Mouse (Mus musculus) neural tube, embryonic 15.5 days (tissue): Measurements from ENCODE around the gene Ganab. TPM values are rescaled to one million over a fixed set of nuclear protein-coding genes. Genes with fewer than 3 reads are reported as not detected.

ENCODE experiments used
- ATAC-seq: fragments of 200-750 bp; cut with Nextera tagmentation; 2 replicates; pipeline ENCODE4 v1.8.0; 2017; ENCODE audit warnings: mild to moderate bottlenecking, moderate TSS enrichment, moderate library complexity; ENCODE audit not compliant: low FRiP score
- H3K27ac ChIP-seq: fragments of 300-500 bp; sonication (generic); replicated peaks from 2 replicates; pipeline ENCODE4 v1.5.1; 2015; ENCODE audit warnings: mild to moderate bottlenecking, inconsistent platforms
- H3K27me3 ChIP-seq: fragments of 300-500 bp; sonication (generic); replicated peaks from 2 replicates; pipeline ENCODE4 v1.6.1; 2015; ENCODE audit warnings: inconsistent platforms
- H3K36me3 ChIP-seq: fragments of 300-500 bp; sonication (generic); 2 replicates; pipeline ENCODE4 v1.6.1; 2015; ENCODE audit warnings: inconsistent platforms
- H3K4me1 ChIP-seq: fragments of 300-500 bp; sonication (generic); 2 replicates; pipeline ENCODE4 v1.6.1; 2015; ENCODE audit warnings: inconsistent platforms
- H3K4me2 ChIP-seq: fragments of 300-500 bp; sonication (generic); 2 replicates; pipeline ENCODE4 v1.6.1; 2015; ENCODE audit warnings: inconsistent platforms, mild to moderate bottlenecking, moderate library complexity
- H3K4me3 ChIP-seq: fragments of 300-500 bp; sonication (generic); replicated peaks from 2 replicates; pipeline ENCODE4 v1.5.1; 2015; ENCODE audit warnings: mild to moderate bottlenecking, inconsistent platforms
- H3K9ac ChIP-seq: fragments of 300-500 bp; sonication (generic); replicated peaks from 2 replicates; pipeline ENCODE4 v1.6.1; 2015; ENCODE audit warnings: mild to moderate bottlenecking, inconsistent platforms
- H3K9me3 ChIP-seq: fragments of 300-500 bp; sonication (generic); replicated peaks from 2 replicates; pipeline ENCODE4 v1.6.1; 2016; ENCODE audit warnings: inconsistent platforms
- WGBS: fragments of 180-500 bp; shearing (Covaris S2); methylation state at CpG from one replicate; pipeline ENCODE4 v1.1.7; 2015; ENCODE audit warnings: mixed read lengths; 5-methylcytosine and 5-hydroxymethylcytosine counted together
- polyA plus RNA-seq: library from polyadenylated mRNA; unstranded; fragments of >200 nt; fragmentation: Nextera tagmentation; extraction: Ambion mirVana; gene quantifications from 2 replicates; pipeline ENCODE4 v1.2.1, GENCODE M21; 2015

Ganab gene
- polyA plus RNA-seq, 1 experiment from 2014 or later, result 75.4 TPM

DNA sequence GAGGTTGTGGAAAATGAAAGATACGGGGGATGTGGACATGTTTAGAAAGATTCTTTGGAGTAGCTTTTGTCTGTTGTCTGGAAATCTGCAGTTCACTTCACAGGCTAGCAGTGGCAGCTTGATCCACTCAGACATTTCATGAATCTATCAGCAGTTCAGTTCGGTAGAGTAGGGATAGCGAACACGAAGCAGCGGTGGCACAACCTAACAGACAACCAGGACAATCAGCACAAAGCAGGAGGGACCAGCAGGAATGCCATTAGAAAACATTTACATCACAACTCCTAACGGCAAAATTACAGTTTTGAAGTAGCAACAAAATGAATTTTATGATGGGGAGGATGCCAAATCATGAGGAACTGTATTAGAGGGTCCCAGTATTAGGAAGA lies 21.8 kb downstream of the Ganab start:
- Histone ChIP-seq H3K4me3 (peak overlapping the region; percentile 66), H3K27me3 (no peaks in the 10 kb centered on the region), H3K4me2 (peak overlapping the region; percentile 67), H3K27ac (peak overlapping the region; percentile 90), H3K9ac (peak overlapping the region; percentile 64), H3K9me3 (no peaks in the 10 kb centered on the region), H3K36me3 (peaks cover 30% of the 10 kb centered on the region), H3K4me1 (peaks cover 18% of the 10 kb centered on the region)
- ATAC-seq, result 0 out of 2 replicates have a peak, but pooled peaks have one; percentile 2
- 51% methylated on average over 6 of the region's 6 CpGs for WGBS

- no peaks in the 10 kb centered on the region for H3K9me3 ChIP-seq
- H3K4me1 ChIP-seq, result peaks cover 18% of the 10 kb centered on the region
- peak within 1 kb of the TSS; percentile 66 for H3K4me3 ChIP-seq
- peak within 1 kb of the TSS; percentile 64 for H3K9ac ChIP-seq
- no peaks in the 10 kb centered on the region for H3K27me3 ChIP-seq
- peak within 1 kb of the TSS; percentile 90 for H3K27ac ChIP-seq
- peak within 1 kb of the TSS; percentile 67 for H3K4me2 ChIP-seq
- peaks cover 25% of the 10 kb centered on the region for H3K36me3 ChIP-seq
- ATAC-seq, result peak; percentile 97
- WGBS, result 1% methylated on average over 50 of the region's 50 CpGs
Measured at GRCm38 (mm10) chr19:8920073-8920736, 22.3 kb downstream of the Ganab start, which contains the start of gene B3gat3. TSS of gene B3gat3 (plus strand) at chr19:8920374.

DNA sequence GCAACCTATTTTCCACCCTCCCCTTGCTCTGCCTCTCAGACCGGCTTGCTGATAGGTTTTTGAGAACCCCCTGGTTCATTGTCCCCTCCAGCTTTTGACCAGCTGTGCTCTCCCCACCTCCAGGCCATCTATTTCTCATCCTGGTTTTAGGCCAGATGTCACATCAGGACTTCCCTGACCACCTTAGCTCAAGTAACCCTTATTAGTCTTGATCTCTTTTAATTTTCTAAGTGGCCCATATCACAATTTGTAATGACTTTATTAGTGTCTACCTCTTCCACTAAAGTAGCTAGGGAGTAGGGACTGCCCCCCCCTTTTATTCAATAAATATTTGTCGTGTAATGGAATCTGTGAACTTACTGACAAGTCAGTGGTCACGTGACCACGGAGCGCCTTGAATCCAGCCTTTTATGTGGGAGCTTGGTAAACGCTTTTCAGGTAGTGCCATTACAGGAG lies 23.0 kb downstream of the Ganab start:
- ATAC-seq, result 0 out of 2 replicates have a peak, but pooled peaks have one; percentile 17
- 1% methylated on average over 6 of the region's 6 CpGs for WGBS
- Histone ChIP-seq H3K27ac (peak overlapping the region; percentile 90), H3K4me1 (peaks cover 18% of the 10 kb centered on the region), H3K9ac (peak overlapping the region; percentile 64), H3K36me3 (peaks cover 24% of the 10 kb centered on the region), H3K4me3 (peak overlapping the region; percentile 66), H3K9me3 (no peaks in the 10 kb centered on the region), H3K4me2 (peak overlapping the region; percentile 67), H3K27me3 (no peaks in the 10 kb centered on the region)

GRCm38 (mm10) chr19:8921741-8922140 lies 23.9 kb downstream of the Ganab start:
- H3K4me2 ChIP-seq, result peak overlapping the region; percentile 67
- WGBS, result 87% methylated on average over 9 of the region's 9 CpGs
- H3K36me3 ChIP-seq, result peaks cover 22% of the 10 kb centered on the region
- H3K9me3 ChIP-seq, result no peaks in the 10 kb centered on the region
- H3K4me3 ChIP-seq, result peak overlapping the region; percentile 66; the same call in 1 of the 2 replicates
- H3K27me3 ChIP-seq, result no peaks in the 10 kb centered on the region
- ATAC-seq, result no peak
- H3K27ac ChIP-seq, result no peak overlapping the region
- peaks cover 18% of the 10 kb centered on the region for H3K4me1 ChIP-seq
- no peak overlapping the region for H3K9ac ChIP-seq

GRCm38 (mm10) chr19:8926766-8927165 lies 28.9 kb downstream of the Ganab start:
- no peak overlapping the region for H3K4me2 ChIP-seq
- 95% methylated on average over 2 of the region's 2 CpGs for WGBS
- H3K4me1 ChIP-seq, result peaks cover 26% of the 10 kb centered on the region
- H3K9ac ChIP-seq, result no peak overlapping the region
- H3K9me3 ChIP-seq, result no peaks in the 10 kb centered on the region
- no peak for ATAC-seq
- H3K27me3 ChIP-seq, result no peaks in the 10 kb centered on the region
- H3K27ac ChIP-seq, result no peak overlapping the region
- H3K36me3 ChIP-seq, result peaks cover 31% of the 10 kb centered on the region
- H3K4me3 ChIP-seq, result no peak overlapping the region

DNA sequence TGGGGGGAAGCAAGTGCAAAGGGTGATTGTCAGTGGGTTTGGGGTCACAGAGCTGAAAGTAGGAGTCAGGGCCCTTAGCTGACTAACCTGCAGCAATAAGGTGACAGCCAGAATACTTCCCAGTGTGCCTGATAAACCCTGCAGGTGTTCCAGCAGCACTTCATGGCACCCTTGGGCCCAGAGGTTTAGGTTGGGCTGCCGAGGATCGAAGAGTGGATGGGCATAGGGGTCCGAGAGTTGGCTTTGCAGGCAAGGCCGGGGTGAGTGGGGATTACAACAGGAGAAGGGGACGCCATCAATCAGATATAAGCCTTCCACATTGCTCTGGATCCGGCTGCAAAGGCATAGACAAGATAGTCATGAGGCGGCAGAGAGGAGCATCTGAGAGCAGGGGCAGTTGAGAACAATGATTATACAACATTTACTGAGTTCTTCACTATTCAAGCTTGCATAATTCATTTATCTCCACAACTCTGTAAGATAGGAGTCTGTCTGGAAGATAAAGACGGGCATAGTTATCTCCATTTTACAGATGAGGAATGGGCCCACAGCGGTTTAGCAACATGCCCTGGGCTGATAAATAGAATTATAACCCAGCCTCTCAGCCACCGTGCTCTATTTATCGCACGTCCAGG lies 30.1 kb downstream of the Ganab start:
- Histone ChIP-seq H3K4me2 (no peak overlapping the region), H3K9me3 (no peaks in the 10 kb centered on the region), H3K36me3 (peaks cover 27% of the 10 kb centered on the region), H3K4me1 (peaks cover 24% of the 10 kb centered on the region), H3K27ac (no peak overlapping the region), H3K9ac (0 out of 2 replicates have a peak overlapping the region, but pooled peaks have one; percentile 3), H3K4me3 (no peak overlapping the region), H3K27me3 (no peaks in the 10 kb centered on the region)
- ATAC-seq, result no peak
- 90% methylated on average over 12 of the region's 12 CpGs for WGBS

- no peaks in the 10 kb centered on the region for H3K27me3 ChIP-seq
- ATAC-seq, result no peak; the same call in 1 of the 2 replicates
- peak overlapping the region; percentile 52 for H3K4me3 ChIP-seq
- H3K4me1 ChIP-seq, result peaks cover 24% of the 10 kb centered on the region
- H3K27ac ChIP-seq, result no peak overlapping the region; the same call in 1 of the 2 replicates
- peak overlapping the region; percentile 72 for H3K4me2 ChIP-seq
- WGBS, result 15% methylated on average over 16 of the region's 16 CpGs
- H3K9me3 ChIP-seq, result no peaks in the 10 kb centered on the region
- H3K36me3 ChIP-seq, result peaks cover 22% of the 10 kb centered on the region
- H3K9ac ChIP-seq, result peak overlapping the region; percentile 50
Measured at GRCm38 (mm10) chr19:8928689-8929223, 30.9 kb downstream of the Ganab start.

DNA sequence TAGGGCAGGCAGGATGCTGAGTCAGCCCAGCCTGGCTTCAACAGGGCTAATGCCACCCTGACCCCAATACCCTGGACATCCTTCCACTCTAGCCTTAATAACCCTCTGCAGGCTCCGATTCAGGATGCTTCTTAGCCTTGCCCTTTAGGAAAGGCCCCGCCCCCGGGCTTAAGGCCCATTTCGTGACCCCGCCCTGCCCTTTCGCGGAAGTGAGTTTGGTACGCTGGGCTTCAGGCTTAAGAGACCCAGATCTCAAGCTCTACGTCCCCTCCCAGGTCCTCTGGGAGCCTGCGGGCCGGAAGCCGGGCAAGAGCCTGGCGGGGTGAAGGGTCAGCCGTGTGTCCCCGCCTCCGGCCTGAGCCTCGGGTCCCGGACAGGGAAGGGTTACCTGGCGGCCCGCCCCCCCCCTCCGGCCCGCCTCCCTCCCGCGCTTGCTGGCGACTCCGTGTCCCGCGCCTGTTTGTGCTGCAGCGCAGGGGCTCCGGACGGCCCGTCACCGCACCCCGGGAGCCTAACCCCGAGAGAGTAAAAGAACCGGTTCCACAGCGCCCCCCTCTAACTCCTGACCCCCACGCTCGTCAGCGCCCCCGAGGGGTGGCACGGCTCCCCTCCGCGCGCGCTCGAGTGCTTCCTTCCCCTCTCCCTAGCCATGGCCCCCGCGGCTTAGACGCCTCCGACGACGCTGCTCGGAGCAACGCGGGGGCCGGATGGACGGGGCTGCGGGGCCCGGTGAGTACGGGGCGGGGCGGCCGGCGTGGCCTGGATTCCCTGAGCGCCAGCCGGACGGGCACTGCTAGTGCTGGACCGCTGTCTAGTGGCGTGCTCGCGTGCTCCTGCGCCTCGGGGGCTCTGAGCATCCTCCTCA lies 31.6 kb downstream of the Ganab start, which contains the start of the genes Rom1 and Eml3:
Gene Rom1 (minus strand): TSS at position 133 of the 865 bp plus-strand sequence.
Gene Eml3 (plus strand): TSS at position 329 of the 865 bp plus-strand sequence.
- under 1% methylated on average over 58 of the region's 74 CpGs for WGBS
- H3K36me3 ChIP-seq, result peaks cover 22% of the 10 kb centered on the region
- H3K4me2 ChIP-seq, result peak within 1 kb of the TSS; percentile 72
- peaks cover 24% of the 10 kb centered on the region for H3K4me1 ChIP-seq
- H3K9me3 ChIP-seq, result no peaks in the 10 kb centered on the region
- peak within 1 kb of the TSS; percentile 60; the same call in 1 of the 2 replicates for H3K27ac ChIP-seq
- H3K9ac ChIP-seq, result peak within 1 kb of the TSS; percentile 50
- H3K4me3 ChIP-seq, result peak within 1 kb of the TSS; percentile 52
- ATAC-seq, result peak; percentile 64
- H3K27me3 ChIP-seq, result no peaks in the 10 kb centered on the region

- peak overlapping the region; percentile 52 for H3K4me3 ChIP-seq
- peak overlapping the region; percentile 72 for H3K4me2 ChIP-seq
- 11% methylated on average over 11 of the region's 11 CpGs for WGBS
- H3K27me3 ChIP-seq, result no peaks in the 10 kb centered on the region
- ATAC-seq, result no peak
- H3K4me1 ChIP-seq, result peaks cover 24% of the 10 kb centered on the region
- H3K9ac ChIP-seq, result peak overlapping the region; percentile 50
- no peaks in the 10 kb centered on the region for H3K9me3 ChIP-seq
- H3K36me3 ChIP-seq, result peaks cover 22% of the 10 kb centered on the region
- 0 out of 2 replicates have a peak overlapping the region, but pooled peaks have one; percentile 60 for H3K27ac ChIP-seq
Measured at GRCm38 (mm10) chr19:8930117-8930516, 32.2 kb downstream of the Ganab start.

DNA sequence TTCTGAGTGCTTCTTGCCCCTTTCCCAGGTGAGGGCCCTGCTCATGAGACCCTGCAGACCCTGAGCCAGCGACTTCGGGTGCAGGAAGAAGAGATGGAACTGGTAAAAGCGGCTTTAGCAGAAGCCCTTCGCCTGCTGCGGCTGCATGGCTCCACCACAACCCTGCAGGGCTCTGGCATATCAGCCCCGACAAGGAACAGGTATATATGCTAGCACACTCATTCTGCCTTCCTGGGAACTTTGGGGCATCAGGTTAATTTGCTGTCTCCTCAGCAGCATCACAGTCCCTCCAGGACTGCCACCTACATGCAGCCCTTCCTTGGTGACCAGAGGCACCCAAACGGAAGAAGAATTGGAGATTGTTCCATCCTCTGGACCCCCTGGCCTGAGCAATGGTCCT lies 32.9 kb downstream of the Ganab start:
- H3K4me2 ChIP-seq, result peak overlapping the region; percentile 72
- 0 out of 2 replicates have a peak overlapping the region, but pooled peaks have one; percentile 52 for H3K4me3 ChIP-seq
- no peak for ATAC-seq
- H3K9ac ChIP-seq, result 0 out of 2 replicates have a peak overlapping the region, but pooled peaks have one; percentile 50
- no peaks in the 10 kb centered on the region for H3K9me3 ChIP-seq
- peaks cover 17% of the 10 kb centered on the region for H3K36me3 ChIP-seq
- peaks cover 24% of the 10 kb centered on the region for H3K4me1 ChIP-seq
- WGBS, result 84% methylated on average over 7 of the region's 7 CpGs
- H3K27ac ChIP-seq, result no peak overlapping the region
- H3K27me3 ChIP-seq, result no peaks in the 10 kb centered on the region

DNA sequence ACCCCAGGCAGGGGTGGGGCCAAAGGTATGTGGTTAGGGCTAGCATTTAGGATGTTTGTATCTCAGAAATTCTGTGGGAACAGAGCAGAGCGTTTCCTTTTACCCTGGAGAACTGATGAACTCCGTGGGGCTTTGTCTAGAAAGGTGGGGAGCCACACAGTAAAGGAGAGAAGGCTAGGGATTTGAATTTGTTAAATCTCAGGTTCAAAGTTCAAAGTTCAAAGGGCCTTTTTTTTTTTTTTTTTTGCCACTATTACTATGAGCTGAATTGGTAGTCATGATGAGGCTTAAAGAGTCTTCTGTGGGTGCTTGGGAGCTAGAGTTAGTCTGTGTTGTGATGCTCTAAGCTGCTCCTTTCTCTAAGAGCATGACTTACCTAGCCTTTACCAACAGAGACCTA lies 38.9 kb downstream of the Ganab start:
- Histone ChIP-seq H3K4me1 (peaks cover 15% of the 10 kb centered on the region), H3K27ac (no peak overlapping the region), H3K4me3 (no peak overlapping the region), H3K9me3 (no peaks in the 10 kb centered on the region), H3K27me3 (no peaks in the 10 kb centered on the region), H3K9ac (no peak overlapping the region), H3K36me3 (peaks cover 7% of the 10 kb centered on the region; the same call in 1 of the 2 replicates), H3K4me2 (no peak overlapping the region)
- WGBS, result 92% methylated on average over 2 of the region's 2 CpGs
- no peak for ATAC-seq
